Mouse (Mus musculus) E14TG2a.4 (cell line): ENCODE results near the gene Arhgap6.

Experiments
- CTCF ChIP-seq: conservative IDR thresholded peaks from 2 replicates; pipeline ENCODE4 v1.5.1; 2014; ENCODE audit warnings: low read length
- NANOG ChIP-seq: IDR thresholded peaks from 2 replicates; pipeline ENCODE4 v1.6.1; 2014; ENCODE audit warnings: borderline replicate concordance, low read length, mixed read lengths
- POU5F1 ChIP-seq: IDR thresholded peaks from 2 replicates; pipeline ENCODE4 v1.6.1; 2014; ENCODE audit warnings: low read length, borderline replicate concordance

DNA sequence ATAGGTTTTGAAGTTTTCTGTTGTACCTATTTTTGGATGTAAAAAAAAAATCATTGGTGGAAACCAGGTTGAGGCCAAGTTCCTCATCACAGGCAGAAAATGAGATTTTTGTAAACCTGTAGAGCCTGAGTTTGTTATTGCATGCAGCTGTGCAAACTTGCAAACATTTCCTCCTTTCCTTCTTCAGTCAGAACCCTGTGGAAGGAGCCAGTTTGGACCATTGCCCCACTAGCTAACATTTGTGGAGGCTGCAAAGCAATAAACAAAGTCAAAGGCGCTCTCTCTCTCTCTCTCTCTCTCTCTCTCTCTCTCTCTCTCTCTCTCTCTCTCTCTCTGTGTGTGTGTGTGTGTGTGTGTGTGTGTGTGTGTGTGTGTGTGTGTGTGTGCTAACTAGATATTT is 378.9 kb downstream of the Arhgap6 start:
- TF ChIP-seq CTCF, result no peak
- no peak for TF ChIP-seq POU5F1
- TF ChIP-seq NANOG, result no peak
